Mouse (Mus musculus): ENCODE results near the gene Fibp.

The Fibp gene

GRCm38 (mm10) chr19:5465037-5465436, 4.6 kb downstream of the Fibp start:
- DNase-seq (ENCODE audit: low read depth), result no peak

GRCm38 (mm10) chr19:5466916-5467500, 6.6 kb downstream of the Fibp start:
- no peak for DNase-seq (ENCODE audit: low read depth)

- no peak for DNase-seq (ENCODE audit: low read depth)
Observed at GRCm38 (mm10) chr19:5468374-5468773, 8.0 kb downstream of the Fibp start, which contains the start of gene Ctsw. TSS of gene Ctsw (minus strand) at chr19:5468507.

- no peak for DNase-seq (ENCODE audit: low read depth)
Observed at GRCm38 (mm10) chr19:5471846-5472245, 11.4 kb downstream of the Fibp start.

- DNase-seq (ENCODE audit: low read depth), result no peak
Observed at GRCm38 (mm10) chr19:5472857-5473256, 12.4 kb downstream of the Fibp start.

- peak; percentile 68 for DNase-seq (ENCODE audit: low read depth)
Observed at GRCm38 (mm10) chr19:5473720-5474119, 13.3 kb downstream of the Fibp start, which contains the start of gene Efemp2. TSS of gene Efemp2 (plus strand) at chr19:5473954.

GRCm38 (mm10) chr19:5474281-5475068, 14.1 kb downstream of the Fibp start:
- DNase-seq (ENCODE audit: low read depth), result no peak

- no peak for DNase-seq (ENCODE audit: low read depth)
Observed at GRCm38 (mm10) chr19:5475069-5475714, 14.8 kb downstream of the Fibp start.

GRCm38 (mm10) chr19:5477004-5477667, 16.7 kb downstream of the Fibp start:
- no peak for DNase-seq (ENCODE audit: low read depth)

- no peak for DNase-seq (ENCODE audit: low read depth)
Observed at GRCm38 (mm10) chr19:5477668-5478300, 17.4 kb downstream of the Fibp start.

- no peak for DNase-seq (ENCODE audit: low read depth)
Observed at GRCm38 (mm10) chr19:5480016-5480415, 19.6 kb downstream of the Fibp start.

- no peak for DNase-seq (ENCODE audit: low read depth)
Observed at GRCm38 (mm10) chr19:5481398-5481797, 21.0 kb downstream of the Fibp start.

GRCm38 (mm10) chr19:5483386-5484359, 23.3 kb downstream of the Fibp start:
- no peak for DNase-seq (ENCODE audit: low read depth)

- DNase-seq (ENCODE audit: low read depth), result no peak
Observed at GRCm38 (mm10) chr19:5484496-5484895, 24.1 kb downstream of the Fibp start.

GRCm38 (mm10) chr19:5485371-5485770, 25.0 kb downstream of the Fibp start:
- no peak for DNase-seq (ENCODE audit: low read depth)

GRCm38 (mm10) chr19:5485821-5486220, 25.4 kb downstream of the Fibp start:
- DNase-seq (ENCODE audit: low read depth), result no peak

- no peak for DNase-seq (ENCODE audit: low read depth)
Observed at GRCm38 (mm10) chr19:5486286-5486685, 25.9 kb downstream of the Fibp start.

- DNase-seq (ENCODE audit: low read depth), result no peak
Observed at GRCm38 (mm10) chr19:5486771-5487170, 26.4 kb downstream of the Fibp start.

- peak; percentile 91 for DNase-seq (ENCODE audit: low read depth)
Observed at GRCm38 (mm10) chr19:5487768-5488550, 27.5 kb downstream of the Fibp start, which contains the start of gene Mus81. TSS of gene Mus81 (minus strand) at chr19:5488402.

Data from fibroblast of lung, adult 2 months (primary cell).